Mouse (Mus musculus) neural tube, embryonic 10.5 days (tissue): ENCODE measurements around the gene Ptpn3.

Experiments
- DNase-seq: peaks from one replicate; pipeline ENCODE4 v3.0.0-alpha.2; 2017; ENCODE audit warnings: low spot score; ENCODE audit errors: extremely low spot score

Gene Ptpn3

GRCm38 (mm10) chr4:57301410-57302313 is at the start of gene Ptpn3:
Gene Ptpn3 (minus strand): TSS chr4:57301837.
- peak; percentile 85 for DNase-seq

GRCm38 (mm10) chr4:57350541-57350940 is 48.9 kb upstream of the Ptpn3 start:
- no peak for DNase-seq

- DNase-seq: no peak
Observed at GRCm38 (mm10) chr4:57343996-57344395, 42.4 kb upstream of the Ptpn3 start.

GRCm38 (mm10) chr4:57338923-57339322 is 37.3 kb upstream of the Ptpn3 start:
- no peak for DNase-seq

GRCm38 (mm10) chr4:57338061-57338460 is 36.4 kb upstream of the Ptpn3 start:
- DNase-seq: peak; percentile 30

GRCm38 (mm10) chr4:57335000-57335666 is 33.5 kb upstream of the Ptpn3 start:
- no peak for DNase-seq

GRCm38 (mm10) chr4:57333926-57334548 is 32.4 kb upstream of the Ptpn3 start:
- DNase-seq: no peak

- no peak for DNase-seq
Observed at GRCm38 (mm10) chr4:57332511-57332910, 30.9 kb upstream of the Ptpn3 start.

GRCm38 (mm10) chr4:57320606-57321327 is 19.1 kb upstream of the Ptpn3 start:
- DNase-seq: peak; percentile 47

GRCm38 (mm10) chr4:57318525-57319212 is 17.0 kb upstream of the Ptpn3 start:
- no peak for DNase-seq

- no peak for DNase-seq
Observed at GRCm38 (mm10) chr4:57312256-57313166, 10.9 kb upstream of the Ptpn3 start.

- no peak for DNase-seq
Observed at GRCm38 (mm10) chr4:57311750-57312149, 10.1 kb upstream of the Ptpn3 start.

- DNase-seq: peak; percentile 19
Observed at GRCm38 (mm10) chr4:57308214-57309000, 6.8 kb upstream of the Ptpn3 start.

GRCm38 (mm10) chr4:57307747-57308146 is 6.1 kb upstream of the Ptpn3 start:
- DNase-seq: no peak

GRCm38 (mm10) chr4:57306260-57306659 is 4.6 kb upstream of the Ptpn3 start:
- no peak for DNase-seq

GRCm38 (mm10) chr4:57305644-57306043 is 4.0 kb upstream of the Ptpn3 start:
- peak; percentile 18 for DNase-seq

GRCm38 (mm10) chr4:57300469-57301409 is 898 bp downstream of the Ptpn3 start:
- DNase-seq: no peak
